Mouse (Mus musculus): ENCODE results near the gene Git1.

GRCm38 (mm10) chr11:77493512-77494343, at the start of gene Git1:
- TF ChIP-seq POLR2A (IDR thresholded peaks at IDR 0.05; ENCODE audit: insufficient read depth, low read depth, low read length): no peak
- no peak for TF ChIP-seq CTCF (IDR thresholded peaks at IDR 0.05; ENCODE audit: insufficient read depth, low read depth, low read length)
